Mouse (Mus musculus): ENCODE data around the gene Tmcc3. TPM values are rescaled to one million over a fixed set of nuclear protein-coding genes. Genes with fewer than 3 reads are reported as not detected.

Tmcc3 gene
- total RNA-seq, 2 experiments from 2014 or later: 14.4 to 28.2 TPM

GRCm38 (mm10) chr10:94329962-94330361, 18.2 kb downstream of the Tmcc3 start:
- DNase-seq (ENCODE audit: low spot score in 2 of 2): no peak

- no peak for DNase-seq (ENCODE audit: low spot score in 2 of 2)
Measured at GRCm38 (mm10) chr10:94332358-94333137, 20.8 kb downstream of the Tmcc3 start.

- no peak for DNase-seq (ENCODE audit: low spot score in 2 of 2)
Measured at GRCm38 (mm10) chr10:94333328-94333727, 21.6 kb downstream of the Tmcc3 start.

GRCm38 (mm10) chr10:94335047-94335446, 23.3 kb downstream of the Tmcc3 start:
- DNase-seq (ENCODE audit: low spot score in 2 of 2): no peak

GRCm38 (mm10) chr10:94336071-94336470, 24.3 kb downstream of the Tmcc3 start:
- no peak for DNase-seq (ENCODE audit: low spot score in 2 of 2)

GRCm38 (mm10) chr10:94341501-94341900, 29.8 kb downstream of the Tmcc3 start:
- DNase-seq (ENCODE audit: low spot score in 2 of 2): no peak

GRCm38 (mm10) chr10:94342256-94342655, 30.5 kb downstream of the Tmcc3 start:
- DNase-seq (ENCODE audit: low spot score in 2 of 2): no peak

GRCm38 (mm10) chr10:94343581-94343980, 31.8 kb downstream of the Tmcc3 start:
- no peak for DNase-seq (ENCODE audit: low spot score in 2 of 2)

- no peak for DNase-seq (ENCODE audit: low spot score in 2 of 2)
Measured at GRCm38 (mm10) chr10:94344631-94345417, 33.1 kb downstream of the Tmcc3 start.

- no peak for DNase-seq (ENCODE audit: low spot score in 2 of 2)
Measured at GRCm38 (mm10) chr10:94345509-94346252, 33.9 kb downstream of the Tmcc3 start.

GRCm38 (mm10) chr10:94346596-94346995, 34.8 kb downstream of the Tmcc3 start:
- DNase-seq (ENCODE audit: low spot score in 2 of 2): no peak

- no peak for DNase-seq (ENCODE audit: low spot score in 2 of 2)
Measured at GRCm38 (mm10) chr10:94347296-94347695, 35.5 kb downstream of the Tmcc3 start.

GRCm38 (mm10) chr10:94347959-94348358, 36.2 kb downstream of the Tmcc3 start:
- DNase-seq (ENCODE audit: low spot score in 2 of 2): no peak

- DNase-seq (ENCODE audit: low spot score in 2 of 2): no peak
Measured at GRCm38 (mm10) chr10:94350207-94350606, 38.5 kb downstream of the Tmcc3 start.

- no peak for DNase-seq (ENCODE audit: low spot score in 2 of 2)
Measured at GRCm38 (mm10) chr10:94350896-94351661, 39.3 kb downstream of the Tmcc3 start.

GRCm38 (mm10) chr10:94352172-94352876, 40.6 kb downstream of the Tmcc3 start:
- DNase-seq (ENCODE audit: low spot score in 2 of 2): no peak

- no peak for DNase-seq (ENCODE audit: low spot score in 2 of 2)
Measured at GRCm38 (mm10) chr10:94352877-94353853, 41.4 kb downstream of the Tmcc3 start.

- DNase-seq (ENCODE audit: low spot score in 2 of 2): no peak
Measured at GRCm38 (mm10) chr10:94354005-94354404, 42.3 kb downstream of the Tmcc3 start.

GRCm38 (mm10) chr10:94354427-94354826, 42.7 kb downstream of the Tmcc3 start:
- DNase-seq (ENCODE audit: low spot score in 2 of 2): no peak

Data from adrenal gland, adult 18-20 months (tissue).